ENCODE assay signal across 8 mouse cellular contexts in genomic region chr13:63260753-63261631, GRCm38 (mm10).
DNase-seq lines count a peak whose midpoint lies in the region; ATAC-seq and TF ChIP-seq lines count a peak whose summit lies in the region.

No protein-coding gene starts in this region.

- no peak overlapping the region for H3K4me2 ChIP-seq in forebrain, postnatal 0 days (ENCODE audit: low read depth)
- no peak overlapping the region for H3K4me2 ChIP-seq in stomach, embryonic 15.5 days

- no peak for TF ChIP-seq CTCF in forebrain, postnatal 0 days (IDR thresholded peaks at IDR 0.05; ENCODE audit: low read depth)

- H3K4me1 ChIP-seq in forebrain, postnatal 0 days (ENCODE audit: insufficient read depth): peaks cover 13% of the 10 kb centered on the region
- H3K4me1 ChIP-seq in stomach, embryonic 15.5 days: peaks cover 32% of the 10 kb centered on the region

- H3K9me3 ChIP-seq in forebrain, postnatal 0 days (ENCODE audit: low read length): no peaks in the 10 kb centered on the region
- no peaks in the 10 kb centered on the region for H3K9me3 ChIP-seq in stomach, embryonic 15.5 days

- WGBS in forebrain, postnatal 0 days: 52% methylated on average over 18 of the region's 18 CpGs
- 59% methylated on average over 18 of the region's 18 CpGs for WGBS in stomach, embryonic 15.5 days

- H3K27ac ChIP-seq in forebrain, postnatal 0 days (ENCODE audit: low read depth, low read length): 0 out of 2 replicates have a peak overlapping the region, but pooled peaks have one; percentile 3
- H3K27ac ChIP-seq in stomach, embryonic 15.5 days: peak overlapping the region; percentile 17

- peak; percentile 57 for DNase-seq in gastrocnemius, postnatal 25 days
- DNase-seq in gastrocnemius, adult 8-10 months (ENCODE audit: low spot score in 2 of 2): no peak
- DNase-seq in Muller cell, postnatal 12 days (ENCODE audit: inconsistent ontology term): peak; percentile 88
- peak; percentile 54 for DNase-seq in forebrain, postnatal 0 days
- peak; percentile 65 to 70 for DNase-seq in kidney, postnatal 36 days
- DNase-seq in spleen, postnatal 14 days (ENCODE audit: low spot score in 2 of 2): no peak
- DNase-seq in left cerebral cortex, adult 18-20 months (ENCODE audit: low spot score in 2 of 2): no peak

- no peaks in the 10 kb centered on the region for H3K36me3 ChIP-seq in forebrain, postnatal 0 days (ENCODE audit: insufficient read depth)
- H3K36me3 ChIP-seq in stomach, embryonic 15.5 days: no peaks in the 10 kb centered on the region; the same call in 1 of the 2 replicates

- no peak overlapping the region for H3K4me3 ChIP-seq in forebrain, postnatal 0 days (ENCODE audit: low read depth, low read length)
- no peak overlapping the region for H3K4me3 ChIP-seq in stomach, embryonic 15.5 days (replicated peaks)

- H3K9ac ChIP-seq in forebrain, postnatal 0 days: no peak overlapping the region
- H3K9ac ChIP-seq in stomach, embryonic 15.5 days: no peak overlapping the region

- peak; percentile 76 for ATAC-seq in forebrain, postnatal 0 days
- ATAC-seq in stomach, embryonic 15.5 days (ENCODE audit: insufficient read depth, low FRiP score, low read depth): peak; percentile 44; the same call in 1 of the 2 replicates

- H3K27me3 ChIP-seq in forebrain, postnatal 0 days (ENCODE audit: insufficient read depth, low read length): no peaks in the 10 kb centered on the region
- no peaks in the 10 kb centered on the region for H3K27me3 ChIP-seq in stomach, embryonic 15.5 days (replicated peaks)

Comparison
In these comparisons a context has a peak if more than half of its experiments do, and no peak if none do; other contexts are left out.
1. DNase-seq: peak in gastrocnemius, postnatal 25 days (single experiment), Muller cell, postnatal 12 days (single experiment), forebrain, postnatal 0 days (single experiment) and kidney, postnatal 36 days (2 of 2); none in gastrocnemius, adult 8-10 months (0 of 2), spleen, postnatal 14 days (0 of 2) and left cerebral cortex, adult 18-20 months (0 of 2).